Mouse (Mus musculus): Measurements from ENCODE around the gene Odf2l. TPM values are rescaled to one million over a fixed set of nuclear protein-coding genes. Genes with fewer than 3 reads are reported as not detected.

The Odf2l gene
- polyA plus RNA-seq, 1 experiment: 3.3 TPM

GRCm38 (mm10) chr3:145151933-145152332 is 33.5 kb downstream of the Odf2l start:
- Histone ChIP-seq H3K27me3 (ENCODE audit: control insufficient read depth, insufficient read depth, insufficient read length) (no peaks in the 10 kb centered on the region), H3K4me3 (ENCODE audit: insufficient read depth, poor library complexity, severe bottlenecking) (no peak overlapping the region), H3ac (ENCODE audit: control insufficient read depth, insufficient read length, low read depth) (no peak overlapping the region), H3K36me3 (ENCODE audit: control insufficient read depth, insufficient read depth) (peaks cover 23% of the 10 kb centered on the region), H3K79me3 (ENCODE audit: low read depth) (no peaks in the 10 kb centered on the region), H3K79me2 (ENCODE audit: control insufficient read depth, insufficient read depth) (no peaks in the 10 kb centered on the region)
- no peak for TF ChIP-seq FOSL1 (IDR thresholded peaks at IDR 0.05; ENCODE audit: insufficient read depth, low read length, poor library complexity, severe bottlenecking)
- no peak for TF ChIP-seq USF1 (IDR thresholded peaks at IDR 0.05; ENCODE audit: low read depth)
- TF ChIP-seq MAX (IDR thresholded peaks at IDR 0.05): no peak
- no peak for TF ChIP-seq MYOD1 (IDR thresholded peaks at IDR 0.05; ENCODE audit: control insufficient read depth, insufficient read length, low read depth)
- no peak for TF ChIP-seq MYOG (IDR thresholded peaks at IDR 0.05; ENCODE audit: control insufficient read depth, extremely low read depth, insufficient read length)
- no peak for TF ChIP-seq CEBPB (IDR thresholded peaks at IDR 0.05; ENCODE audit: low read depth)
- TF ChIP-seq CTCF (IDR thresholded peaks at IDR 0.05; ENCODE audit: control insufficient read depth, insufficient read depth, insufficient read length): no peak

- peaks cover 9% of the 10 kb centered on the region for H3K36me3 ChIP-seq (ENCODE audit: control insufficient read depth, insufficient read depth)
- no peaks in the 10 kb centered on the region for H3K27me3 ChIP-seq (ENCODE audit: control insufficient read depth, insufficient read depth, insufficient read length)
- H3K4me3 ChIP-seq (ENCODE audit: insufficient read depth, poor library complexity, severe bottlenecking): no peak overlapping the region
- TF ChIP-seq FOSL1 (IDR thresholded peaks at IDR 0.05; ENCODE audit: insufficient read depth, low read length, poor library complexity, severe bottlenecking) (no peak), MYOG (IDR thresholded peaks at IDR 0.05; ENCODE audit: control insufficient read depth, extremely low read depth, insufficient read length) (no peak), CTCF (IDR thresholded peaks at IDR 0.05; ENCODE audit: control insufficient read depth, insufficient read depth, insufficient read length) (no peak), MAX (IDR thresholded peaks at IDR 0.05) (no peak), CEBPB (IDR thresholded peaks at IDR 0.05; ENCODE audit: low read depth) (no peak), MYOD1 (IDR thresholded peaks at IDR 0.05; ENCODE audit: control insufficient read depth, insufficient read length, low read depth) (no peak), USF1 (IDR thresholded peaks at IDR 0.05; ENCODE audit: low read depth) (no peak)
- H3K79me3 ChIP-seq (ENCODE audit: low read depth): no peaks in the 10 kb centered on the region
- H3K79me2 ChIP-seq (ENCODE audit: control insufficient read depth, insufficient read depth): no peaks in the 10 kb centered on the region
- H3ac ChIP-seq (ENCODE audit: control insufficient read depth, insufficient read length, low read depth): no peak overlapping the region
These were observed 38.5 kb downstream of the Odf2l start for GRCm38 (mm10) chr3:145156883-145157282.

GRCm38 (mm10) chr3:145158441-145158840 is 40.1 kb downstream of the Odf2l start:
- Histone ChIP-seq H3K36me3 (ENCODE audit: control insufficient read depth, insufficient read depth) (peaks cover 9% of the 10 kb centered on the region), H3K4me3 (ENCODE audit: insufficient read depth, poor library complexity, severe bottlenecking) (no peak overlapping the region), H3K79me2 (ENCODE audit: control insufficient read depth, insufficient read depth) (no peaks in the 10 kb centered on the region), H3ac (ENCODE audit: control insufficient read depth, insufficient read length, low read depth) (no peak overlapping the region), H3K27me3 (ENCODE audit: control insufficient read depth, insufficient read depth, insufficient read length) (no peaks in the 10 kb centered on the region), H3K79me3 (ENCODE audit: low read depth) (no peaks in the 10 kb centered on the region)
- TF ChIP-seq MYOG (IDR thresholded peaks at IDR 0.05; ENCODE audit: control insufficient read depth, extremely low read depth, insufficient read length) (no peak), CEBPB (IDR thresholded peaks at IDR 0.05; ENCODE audit: low read depth) (no peak), MAX (IDR thresholded peaks at IDR 0.05) (no peak), FOSL1 (IDR thresholded peaks at IDR 0.05; ENCODE audit: insufficient read depth, low read length, poor library complexity, severe bottlenecking) (no peak), MYOD1 (IDR thresholded peaks at IDR 0.05; ENCODE audit: control insufficient read depth, insufficient read length, low read depth) (no peak), CTCF (IDR thresholded peaks at IDR 0.05; ENCODE audit: control insufficient read depth, insufficient read depth, insufficient read length) (no peak), USF1 (IDR thresholded peaks at IDR 0.05; ENCODE audit: low read depth) (no peak)

- H3K27me3 ChIP-seq (ENCODE audit: control insufficient read depth, insufficient read depth, insufficient read length): no peaks in the 10 kb centered on the region
- H3K79me2 ChIP-seq (ENCODE audit: control insufficient read depth, insufficient read depth): no peaks in the 10 kb centered on the region
- H3ac ChIP-seq (ENCODE audit: control insufficient read depth, insufficient read length, low read depth): no peak overlapping the region
- no peak overlapping the region for H3K4me3 ChIP-seq (ENCODE audit: insufficient read depth, poor library complexity, severe bottlenecking)
- no peaks in the 10 kb centered on the region for H3K36me3 ChIP-seq (ENCODE audit: control insufficient read depth, insufficient read depth)
- TF ChIP-seq MYOD1 (IDR thresholded peaks at IDR 0.05; ENCODE audit: control insufficient read depth, insufficient read length, low read depth) (no peak), MAX (IDR thresholded peaks at IDR 0.05) (no peak), FOSL1 (IDR thresholded peaks at IDR 0.05; ENCODE audit: insufficient read depth, low read length, poor library complexity, severe bottlenecking) (no peak), CTCF (IDR thresholded peaks at IDR 0.05; ENCODE audit: control insufficient read depth, insufficient read depth, insufficient read length) (no peak), MYOG (IDR thresholded peaks at IDR 0.05; ENCODE audit: control insufficient read depth, extremely low read depth, insufficient read length) (no peak), USF1 (IDR thresholded peaks at IDR 0.05; ENCODE audit: low read depth) (no peak), CEBPB (IDR thresholded peaks at IDR 0.05; ENCODE audit: low read depth) (no peak)
- no peaks in the 10 kb centered on the region for H3K79me3 ChIP-seq (ENCODE audit: low read depth)
These were observed 48.4 kb downstream of the Odf2l start for GRCm38 (mm10) chr3:145166741-145167140.

- no peak overlapping the region for H3K4me3 ChIP-seq (ENCODE audit: insufficient read depth, poor library complexity, severe bottlenecking)
- no peaks in the 10 kb centered on the region for H3K79me3 ChIP-seq (ENCODE audit: low read depth)
- H3K79me2 ChIP-seq (ENCODE audit: control insufficient read depth, insufficient read depth): no peaks in the 10 kb centered on the region
- TF ChIP-seq FOSL1 (IDR thresholded peaks at IDR 0.05; ENCODE audit: insufficient read depth, low read length, poor library complexity, severe bottlenecking) (no peak), MAX (IDR thresholded peaks at IDR 0.05) (no peak), USF1 (IDR thresholded peaks at IDR 0.05; ENCODE audit: low read depth) (no peak), CEBPB (IDR thresholded peaks at IDR 0.05; ENCODE audit: low read depth) (no peak), MYOG (IDR thresholded peaks at IDR 0.05; ENCODE audit: control insufficient read depth, extremely low read depth, insufficient read length) (no peak), MYOD1 (IDR thresholded peaks at IDR 0.05; ENCODE audit: control insufficient read depth, insufficient read length, low read depth) (no peak), CTCF (IDR thresholded peaks at IDR 0.05; ENCODE audit: control insufficient read depth, insufficient read depth, insufficient read length) (no peak)
- H3ac ChIP-seq (ENCODE audit: control insufficient read depth, insufficient read length, low read depth): no peak overlapping the region
- no peaks in the 10 kb centered on the region for H3K36me3 ChIP-seq (ENCODE audit: control insufficient read depth, insufficient read depth)
- H3K27me3 ChIP-seq (ENCODE audit: control insufficient read depth, insufficient read depth, insufficient read length): no peaks in the 10 kb centered on the region
These were observed 49.4 kb downstream of the Odf2l start for GRCm38 (mm10) chr3:145167766-145168165.
